Mouse (Mus musculus) testis, adult 2 months (tissue): Measurements from ENCODE around the gene Fam213b. TPM values are rescaled to one million over a fixed set of nuclear protein-coding genes. Genes with fewer than 3 reads are reported as not detected.

Source experiments
- H3K27ac ChIP-seq: fragments of 200-500 bp; 2 replicates; pipeline ENCODE4 v1.5.1; 2012; ENCODE audit warnings: low read depth, low read length; ENCODE audit not compliant: control insufficient read depth, insufficient read depth
- H3K27me3 ChIP-seq: fragments of 200-500 bp; 2 replicates; pipeline ENCODE4 v1.6.1; 2012; ENCODE audit warnings: mild to moderate bottlenecking, low read length, moderate library complexity; ENCODE audit not compliant: control insufficient read depth, insufficient read depth
- H3K36me3 ChIP-seq: fragments of 200-500 bp; 2 replicates; pipeline ENCODE4 v1.6.1; 2012; ENCODE audit warnings: mild to moderate bottlenecking, low read length; ENCODE audit not compliant: control insufficient read depth, insufficient read depth
- H3K4me1 ChIP-seq: fragments of 200-500 bp; 2 replicates; pipeline ENCODE4 v1.6.1; 2012; ENCODE audit warnings: low read length; ENCODE audit not compliant: control insufficient read depth, insufficient read depth
- H3K4me3 ChIP-seq: fragments of 200-500 bp; 2 replicates; pipeline ENCODE4 v1.5.1; 2012; ENCODE audit warnings: low read depth, mild to moderate bottlenecking, low read length, moderate library complexity, mixed read lengths; ENCODE audit not compliant: control insufficient read depth
- CTCF ChIP-seq: fragments of 200-500 bp; IDR thresholded peaks from 2 replicates; pipeline ENCODE4 v1.5.1; 2012; ENCODE audit warnings: low read depth, mild to moderate bottlenecking, inconsistent platforms, low read length, moderate library complexity; ENCODE audit not compliant: control insufficient read depth, insufficient read depth, insufficient replicate concordance
- POLR2A ChIP-seq: fragments of 200-500 bp; IDR thresholded peaks from 2 replicates; pipeline ENCODE4 v1.6.1; 2012; ENCODE audit warnings: low read depth, mild to moderate bottlenecking, inconsistent platforms, low read length, moderate library complexity; ENCODE audit not compliant: control insufficient read depth
- polyA plus RNA-seq: library from polyadenylated mRNA; depleted of rRNA; stranded (reverse); fragments of >200 nt; gene quantifications from 2 replicates; pipeline ENCODE4 v1.2.3, GENCODE M21; 2012

Gene Fam213b
- polyA plus RNA-seq, 1 experiment = 1.7 TPM

GRCm38 (mm10) chr4:154895549-154895948, 3.4 kb downstream of the Fam213b start:
- Histone ChIP-seq H3K4me1 (peaks cover 4% of the 10 kb centered on the region), H3K4me3 (no peak overlapping the region), H3K27ac (no peak overlapping the region), H3K36me3 (no peaks in the 10 kb centered on the region), H3K27me3 (no peaks in the 10 kb centered on the region)
- TF ChIP-seq CTCF = no peak
- no peak for TF ChIP-seq POLR2A

- H3K36me3 ChIP-seq = no peaks in the 10 kb centered on the region
- H3K4me3 ChIP-seq = no peak overlapping the region
- H3K4me1 ChIP-seq = no peaks in the 10 kb centered on the region
- H3K27ac ChIP-seq = no peak overlapping the region
- TF ChIP-seq CTCF = no peak
- TF ChIP-seq POLR2A = no peak
- no peaks in the 10 kb centered on the region for H3K27me3 ChIP-seq
Observed at GRCm38 (mm10) chr4:154890887-154891286, 8.0 kb downstream of the Fam213b start.

- H3K27ac ChIP-seq = no peak overlapping the region
Observed at GRCm38 (mm10) chr4:154887593-154888250, 11.2 kb downstream of the Fam213b start.

GRCm38 (mm10) chr4:154886876-154887592, 11.9 kb downstream of the Fam213b start:
- H3K27me3 ChIP-seq = no peaks in the 10 kb centered on the region
- no peak overlapping the region for H3K4me3 ChIP-seq
- H3K36me3 ChIP-seq = no peaks in the 10 kb centered on the region
- H3K27ac ChIP-seq = no peak overlapping the region
- no peak for TF ChIP-seq CTCF
- TF ChIP-seq POLR2A = no peak
- H3K4me1 ChIP-seq = peaks cover under 1% of the 10 kb centered on the region; the same call in 1 of the 2 replicates

More at GRCm38 (mm10) chr4:154887593-154888250, 11.2 kb downstream of the Fam213b start:
- H3K4me1 ChIP-seq = no peaks in the 10 kb centered on the region
- H3K27me3 ChIP-seq = no peaks in the 10 kb centered on the region
- TF ChIP-seq POLR2A (no peak), CTCF (no peak)
- H3K36me3 ChIP-seq = no peaks in the 10 kb centered on the region
- no peak overlapping the region for H3K4me3 ChIP-seq

GRCm38 (mm10) chr4:154885416-154885815, 13.5 kb downstream of the Fam213b start:
- no peak overlapping the region for H3K4me3 ChIP-seq
- no peak overlapping the region for H3K27ac ChIP-seq
- no peaks in the 10 kb centered on the region for H3K27me3 ChIP-seq
- no peaks in the 10 kb centered on the region for H3K36me3 ChIP-seq
- TF ChIP-seq CTCF = no peak
- no peak for TF ChIP-seq POLR2A
- H3K4me1 ChIP-seq = peaks cover 6% of the 10 kb centered on the region; the same call in 1 of the 2 replicates

GRCm38 (mm10) chr4:154882014-154882659, 16.8 kb downstream of the Fam213b start:
- H3K36me3 ChIP-seq = no peaks in the 10 kb centered on the region
- TF ChIP-seq CTCF (no peak), POLR2A (no peak)

GRCm38 (mm10) chr4:154880730-154881129, 18.2 kb downstream of the Fam213b start:
- no peak for TF ChIP-seq CTCF
- H3K27ac ChIP-seq = no peak overlapping the region
- H3K36me3 ChIP-seq = no peaks in the 10 kb centered on the region
- H3K4me3 ChIP-seq = no peak overlapping the region
- peaks cover 6% of the 10 kb centered on the region; the same call in 1 of the 2 replicates for H3K4me1 ChIP-seq
- H3K27me3 ChIP-seq = no peaks in the 10 kb centered on the region

More at GRCm38 (mm10) chr4:154882014-154882659, 16.8 kb downstream of the Fam213b start:
- H3K4me1 ChIP-seq = peaks cover 6% of the 10 kb centered on the region; the same call in 1 of the 2 replicates
- H3K27ac ChIP-seq = no peak overlapping the region
- H3K4me3 ChIP-seq = no peak overlapping the region
- H3K27me3 ChIP-seq = no peaks in the 10 kb centered on the region
